In genomic region chr7:98797347-98798133, GRCm38 (mm10) we compare ENCODE assay signal across 13 mouse cellular contexts. TPM values are rescaled to one million over a fixed set of nuclear protein-coding genes. Genes with fewer than 3 reads are reported as not detected.
DNase-seq lines count a peak whose midpoint lies in the region; ATAC-seq and TF ChIP-seq lines count a peak whose summit lies in the region.
"Had no signal": no experiment of that assay in that cellular context is flagged by ENCODE, and none has a peak within 500 bp of the region (broad histone marks: within the 10 kb centered on the region; RNA-seq: fewer than 3 reads in every experiment).

No protein-coding gene starts in this region.

- H3K4me2 ChIP-seq in forebrain, embryonic 16.5 days (ENCODE audit: low read length), result no peak overlapping the region
- H3K4me2 ChIP-seq in lung, embryonic 14.5 days, result no peak overlapping the region
- H3K4me2 ChIP-seq in embryonic facial prominence, embryonic 15.5 days (replicated peaks), result no peak overlapping the region
- H3K4me2 ChIP-seq in intestine, embryonic 16.5 days (ENCODE audit: low read depth, low read length), result no peak overlapping the region

- 44% methylated on average over 5 of the region's 5 CpGs for WGBS in forebrain, embryonic 10.5 days
- WGBS in forebrain, embryonic 16.5 days, result 36% methylated on average over 5 of the region's 5 CpGs
- WGBS in lung, embryonic 14.5 days, result 18% methylated on average over 5 of the region's 5 CpGs
- WGBS in embryonic facial prominence, embryonic 15.5 days, result 30% methylated on average over 5 of the region's 5 CpGs
- 52% methylated on average over 5 of the region's 5 CpGs for WGBS in intestine, embryonic 16.5 days

- no peaks in the 10 kb centered on the region for H3K9me3 ChIP-seq in forebrain, embryonic 10.5 days
- no peaks in the 10 kb centered on the region for H3K9me3 ChIP-seq in forebrain, embryonic 16.5 days (ENCODE audit: control insufficient read depth, low read length)
- no peaks in the 10 kb centered on the region for H3K9me3 ChIP-seq in lung, embryonic 14.5 days (ENCODE audit: low read depth, low read length)
- no peaks in the 10 kb centered on the region for H3K9me3 ChIP-seq in embryonic facial prominence, embryonic 15.5 days (replicated peaks)
- H3K9me3 ChIP-seq in intestine, embryonic 16.5 days (ENCODE audit: control insufficient read depth, low read length), result no peaks in the 10 kb centered on the region

- TF ChIP-seq CTCF in lung, embryonic 14.5 days (IDR thresholded peaks at IDR 0.05; ENCODE audit: low read depth), result no peak

- no peaks in the 10 kb centered on the region for H3K36me3 ChIP-seq in forebrain, embryonic 10.5 days (replicated peaks)
- no peaks in the 10 kb centered on the region for H3K36me3 ChIP-seq in forebrain, embryonic 16.5 days (ENCODE audit: control insufficient read depth, insufficient read depth)
- no peaks in the 10 kb centered on the region for H3K36me3 ChIP-seq in lung, embryonic 14.5 days (ENCODE audit: insufficient read depth)
- no peaks in the 10 kb centered on the region for H3K36me3 ChIP-seq in embryonic facial prominence, embryonic 15.5 days
- no peaks in the 10 kb centered on the region for H3K36me3 ChIP-seq in intestine, embryonic 16.5 days (ENCODE audit: control insufficient read depth, insufficient read depth, low read length)

- DNase-seq in forebrain, embryonic 10.5 days (ENCODE audit: extremely low spot score, low spot score), result no peak
- no peak for DNase-seq in lung, embryonic 14.5 days
- DNase-seq in lung, postnatal 25 days (ENCODE audit: low spot score), result no peak
- DNase-seq in mesoderm, embryonic 11.5 days (ENCODE audit: low read depth, low spot score), result peak; percentile 42
- no peak for DNase-seq in spleen, postnatal 10 days (ENCODE audit: low spot score in 2 of 2)
- DNase-seq: adrenal gland, postnatal 36 days; cerebellum, postnatal 36 days; thymus, postnatal 4 days had no signal

- peaks cover 4% of the 10 kb centered on the region; the same call in 1 of the 2 replicates for H3K27me3 ChIP-seq in forebrain, embryonic 10.5 days (ENCODE audit: poor library complexity, severe bottlenecking)
- H3K27me3 ChIP-seq in forebrain, embryonic 16.5 days (replicated peaks; ENCODE audit: control insufficient read depth, insufficient read depth, low read length), result no peaks in the 10 kb centered on the region
- no peaks in the 10 kb centered on the region for H3K27me3 ChIP-seq in lung, embryonic 14.5 days (ENCODE audit: insufficient read depth, low read length)
- no peaks in the 10 kb centered on the region for H3K27me3 ChIP-seq in embryonic facial prominence, embryonic 15.5 days
- H3K27me3 ChIP-seq in intestine, embryonic 16.5 days (replicated peaks; ENCODE audit: control insufficient read depth, insufficient read depth, low read length), result no peaks in the 10 kb centered on the region

- H3K4me1 ChIP-seq in forebrain, embryonic 10.5 days, result peaks cover 24% of the 10 kb centered on the region
- no peaks in the 10 kb centered on the region for H3K4me1 ChIP-seq in forebrain, embryonic 16.5 days (replicated peaks; ENCODE audit: control insufficient read depth, insufficient read depth, low read length)
- peaks cover 13% of the 10 kb centered on the region for H3K4me1 ChIP-seq in lung, embryonic 14.5 days (ENCODE audit: insufficient read depth)
- peaks cover 57% of the 10 kb centered on the region for H3K4me1 ChIP-seq in embryonic facial prominence, embryonic 15.5 days
- H3K4me1 ChIP-seq in intestine, embryonic 16.5 days (ENCODE audit: control insufficient read depth, insufficient read depth, low read length), result no peaks in the 10 kb centered on the region

- no peak for ATAC-seq in forebrain, embryonic 16.5 days
- ATAC-seq in lung, embryonic 14.5 days (ENCODE audit: insufficient read depth), result peak; percentile 14; the same call in 1 of the 2 replicates
- peak; percentile 64 for ATAC-seq in embryonic facial prominence, embryonic 15.5 days (ENCODE audit: insufficient number of reproducible peaks, low FRiP score, low TSS enrichment, low read depth)
- ATAC-seq in intestine, embryonic 16.5 days, result no peak
- ATAC-seq: activated CD4-positive, CD25-positive, alpha-beta regulatory T cell, adult 4 months had no signal

- peak overlapping the region; percentile 54; the same call in 1 of the 2 replicates for H3K27ac ChIP-seq in forebrain, embryonic 10.5 days
- no peak overlapping the region for H3K27ac ChIP-seq in forebrain, embryonic 16.5 days (ENCODE audit: low read length)
- H3K27ac ChIP-seq in lung, embryonic 14.5 days (ENCODE audit: low read depth), result peak overlapping the region; percentile 61
- H3K27ac ChIP-seq in embryonic facial prominence, embryonic 15.5 days (replicated peaks), result peak overlapping the region; percentile 63
- no peak overlapping the region for H3K27ac ChIP-seq in intestine, embryonic 16.5 days (ENCODE audit: low read length)
- H3K27ac ChIP-seq: liver, embryonic 14.5 days had no signal

- no peak overlapping the region for H3K9ac ChIP-seq in forebrain, embryonic 16.5 days (replicated peaks; ENCODE audit: low read depth, low read length)
- no peak overlapping the region; the same call in 1 of the 2 replicates for H3K9ac ChIP-seq in lung, embryonic 14.5 days
- no peak overlapping the region for H3K9ac ChIP-seq in embryonic facial prominence, embryonic 15.5 days
- no peak overlapping the region for H3K9ac ChIP-seq in intestine, embryonic 16.5 days (ENCODE audit: low read depth, low read length)
- H3K9ac ChIP-seq: liver, embryonic 14.5 days had no signal

- no peak overlapping the region for H3K4me3 ChIP-seq in forebrain, embryonic 10.5 days
- no peak overlapping the region for H3K4me3 ChIP-seq in forebrain, embryonic 16.5 days (replicated peaks; ENCODE audit: low read length)
- H3K4me3 ChIP-seq in lung, embryonic 14.5 days (ENCODE audit: low read depth, low read length), result no peak overlapping the region
- H3K4me3 ChIP-seq in embryonic facial prominence, embryonic 15.5 days (replicated peaks), result no peak overlapping the region
- H3K4me3 ChIP-seq in intestine, embryonic 16.5 days (ENCODE audit: low read length), result no peak overlapping the region

RNA-seq across cellular contexts. Expression of gene Wnt11, which starts 37.4 kb away (rescaled TPM):
- 0.17 and 0.32 TPM in 2 replicates for polyA plus RNA-seq in forebrain, embryonic 10.5 days (2016; fragmentation: Nextera tagmentation; extraction: Ambion mirVana)
- 0.37 and 0.53 TPM in 2 replicates for polyA plus RNA-seq in forebrain, embryonic 16.5 days (2015; fragmentation: Nextera tagmentation; extraction: Ambion mirVana)
- 21.4 and 21.5 TPM in 2 replicates for polyA plus RNA-seq in lung, embryonic 14.5 days (2014; fragmentation: Nextera tagmentation; extraction: Ambion mirVana)
- polyA plus RNA-seq in embryonic facial prominence, embryonic 15.5 days (2015; fragmentation: Nextera tagmentation; extraction: Ambion mirVana), result 23.3 and 26.7 TPM in 2 replicates
- 1.8 and 2.0 TPM in 2 replicates for polyA plus RNA-seq in intestine, embryonic 16.5 days (2015; fragmentation: Nextera tagmentation; extraction: Ambion mirVana)
- polyA plus RNA-seq: activated CD4-positive, CD25-positive, alpha-beta regulatory T cell, adult 4 months had no signal

Comparison
In these comparisons a context has a peak if more than half of its experiments do, and no peak if none do; other contexts are left out.
1. H3K27ac ChIP-seq: peak in forebrain, embryonic 10.5 days (single experiment), lung, embryonic 14.5 days (single experiment) and embryonic facial prominence, embryonic 15.5 days (single experiment); none in forebrain, embryonic 16.5 days (single experiment) and intestine, embryonic 16.5 days (single experiment).
2. ATAC-seq: peak in lung, embryonic 14.5 days (single experiment) and embryonic facial prominence, embryonic 15.5 days (single experiment); none in forebrain, embryonic 16.5 days (single experiment) and intestine, embryonic 16.5 days (single experiment).